Mouse (Mus musculus) forebrain, embryonic 16.5 days (tissue): ENCODE results near the gene Zfp575. TPM values are rescaled to one million over a fixed set of nuclear protein-coding genes. Genes with fewer than 3 reads are reported as not detected.
A peak's percentile ranks its signal among the peaks of the same experiment; 100 is the strongest.
"Not testable (repeated sequence)": the region's sequence is repeated elsewhere in the genome, so short reads cannot be mapped to it uniquely, and the experiment has no call there.

Experiments
- ATAC-seq: fragments of 200-750 bp; cut with Nextera tagmentation; 2 replicates; pipeline ENCODE4 v1.8.0; 2017; ENCODE audit warnings: mild to moderate bottlenecking, moderate library complexity
- H3K27ac ChIP-seq: fragments of 300-500 bp; sonication (generic); 2 replicates; pipeline ENCODE4 v1.5.1; 2014; ENCODE audit warnings: low read length, control low read depth
- H3K27me3 ChIP-seq: fragments of 300-500 bp; sonication (generic); replicated peaks from 2 replicates; pipeline ENCODE4 v1.6.1; 2014; ENCODE audit warnings: low read length; ENCODE audit not compliant: control insufficient read depth, insufficient read depth
- H3K36me3 ChIP-seq: fragments of 300-500 bp; sonication (generic); 2 replicates; pipeline ENCODE4 v1.6.1; 2014; ENCODE audit not compliant: control insufficient read depth, insufficient read depth
- H3K4me1 ChIP-seq: fragments of 300-500 bp; sonication (generic); replicated peaks from 2 replicates; pipeline ENCODE4 v1.6.1; 2014; ENCODE audit warnings: low read length; ENCODE audit not compliant: control insufficient read depth, insufficient read depth
- H3K4me2 ChIP-seq: fragments of 300-500 bp; sonication (generic); 2 replicates; pipeline ENCODE4 v1.6.1; 2014; ENCODE audit warnings: mild to moderate bottlenecking, low read length, control low read depth
- H3K4me3 ChIP-seq: fragments of 300-500 bp; sonication (generic); replicated peaks from 2 replicates; pipeline ENCODE4 v1.5.1; 2014; ENCODE audit warnings: mild to moderate bottlenecking, low read length, control low read depth
- H3K9ac ChIP-seq: fragments of 300-500 bp; sonication (generic); replicated peaks from 2 replicates; pipeline ENCODE4 v1.6.1; 2014; ENCODE audit warnings: low read depth, low read length, control low read depth
- H3K9me3 ChIP-seq: fragments of 300-500 bp; sonication (generic); 2 replicates; pipeline ENCODE4 v1.6.1; 2016; ENCODE audit warnings: low read length; ENCODE audit not compliant: control insufficient read depth
- WGBS: fragments of 180-500 bp; shearing (Covaris S2); extraction: QIAGEN DNeasy Blood & Tissue Kit; methylation state at CpG from one replicate; pipeline ENCODE4 v1.1.7; 2014; 5-methylcytosine and 5-hydroxymethylcytosine counted together
- polyA plus RNA-seq: library from polyadenylated mRNA; unstranded; fragments of >200 nt; fragmentation: Nextera tagmentation; extraction: Ambion mirVana; gene quantifications from 2 replicates; pipeline ENCODE4 v1.2.1, GENCODE M21; 2015

The Zfp575 gene
- polyA plus RNA-seq, 1 experiment from 2014 or later = 11.7 TPM

DNA sequence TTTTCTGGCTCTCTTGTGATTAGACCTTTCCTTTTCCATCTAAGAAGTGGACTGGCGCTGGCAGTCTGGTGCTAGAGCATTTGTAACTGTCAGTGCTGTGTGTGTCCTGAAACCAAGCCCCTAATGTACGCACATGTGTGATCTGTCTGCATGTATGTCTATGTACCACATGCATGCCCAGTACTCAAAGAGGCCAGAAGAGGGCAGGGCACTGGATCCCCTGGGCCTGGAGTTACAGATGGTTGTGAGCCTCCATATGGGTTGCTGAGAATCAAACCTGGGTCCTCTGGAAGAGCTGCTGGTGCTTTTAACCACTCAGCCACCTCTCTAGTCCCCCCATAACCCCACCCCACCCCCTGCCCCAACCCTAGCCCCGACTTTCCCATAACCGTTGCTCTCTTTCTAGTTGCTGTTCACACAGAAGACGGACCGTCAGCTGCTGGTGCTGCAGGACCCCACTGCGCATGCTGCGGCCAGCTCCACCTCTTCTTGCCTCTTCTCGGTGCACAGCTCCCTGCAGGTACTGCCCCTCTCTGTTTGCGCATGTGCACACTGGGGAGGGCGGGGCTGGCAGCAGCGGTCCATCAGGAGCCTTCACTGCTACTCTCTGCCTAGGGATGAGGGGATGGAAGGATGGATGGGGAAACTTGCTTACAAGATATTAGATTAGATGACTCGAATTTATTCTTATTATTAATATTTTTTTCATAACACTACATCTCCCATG lies 32.4 kb upstream of the Zfp575 start:
- no peaks in the 10 kb centered on the region for H3K4me1 ChIP-seq
- H3K4me2 ChIP-seq = no peak overlapping the region
- no peaks in the 10 kb centered on the region for H3K27me3 ChIP-seq
- no peak overlapping the region for H3K27ac ChIP-seq
- WGBS = 52% methylated on average over 13 of the region's 13 CpGs
- H3K9me3 ChIP-seq = no peaks in the 10 kb centered on the region
- no peak for ATAC-seq
- H3K9ac ChIP-seq = no peak overlapping the region
- no peak overlapping the region for H3K4me3 ChIP-seq
- H3K36me3 ChIP-seq = no peaks in the 10 kb centered on the region

DNA sequence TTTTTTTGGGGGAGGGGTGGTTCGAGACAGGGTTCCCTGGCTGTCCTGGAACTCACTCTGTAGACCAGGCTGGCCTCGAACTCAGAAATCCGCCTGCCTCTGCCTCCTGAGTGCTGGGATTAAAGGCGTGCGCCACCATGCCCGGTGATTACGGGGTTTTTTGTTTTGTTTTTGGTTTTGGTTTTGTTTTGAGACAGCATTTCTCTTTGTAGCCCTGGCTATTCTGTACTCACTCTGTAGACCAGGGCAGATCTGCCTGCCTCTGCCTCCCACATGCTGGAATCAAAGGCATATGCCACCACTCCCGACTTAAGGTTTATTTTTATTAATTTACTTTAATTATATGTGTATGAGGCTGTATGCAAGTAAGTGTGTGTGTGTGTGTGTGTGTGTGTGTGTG lies 30.9 kb upstream of the Zfp575 start:
- H3K27ac ChIP-seq, H3K9me3 ChIP-seq, H3K4me1 ChIP-seq, H3K36me3 ChIP-seq, H3K4me3 ChIP-seq, H3K9ac ChIP-seq, ATAC-seq, H3K4me2 ChIP-seq, H3K27me3 ChIP-seq: not testable (repeated sequence)
- 91% methylated on average over 8 of the region's 8 CpGs for WGBS

DNA sequence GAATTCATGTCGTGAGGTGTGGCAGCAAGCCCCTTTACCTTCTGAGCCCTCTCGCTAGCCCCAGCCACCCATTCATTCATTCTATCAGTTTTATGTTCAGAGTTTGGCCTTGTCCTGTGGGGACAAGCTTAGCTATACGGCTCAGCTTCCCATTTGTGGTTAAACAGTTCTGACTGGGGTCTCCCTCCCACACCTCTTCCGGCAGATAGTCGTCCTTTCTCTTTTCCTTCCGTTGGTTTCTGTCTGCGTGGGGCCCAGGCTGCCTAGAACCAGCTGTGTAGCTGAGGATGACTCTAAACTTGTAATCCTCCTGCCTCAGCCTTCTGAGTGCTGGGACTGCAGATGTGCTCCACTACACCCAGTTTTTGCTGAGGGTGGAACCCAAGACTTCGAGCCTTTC lies 30.3 kb upstream of the Zfp575 start:
- Histone ChIP-seq H3K36me3 (no peaks in the 10 kb centered on the region), H3K4me1 (no peaks in the 10 kb centered on the region), H3K4me3 (no peak overlapping the region), H3K27me3 (peaks cover 10% of the 10 kb centered on the region), H3K4me2 (no peak overlapping the region), H3K9ac (no peak overlapping the region), H3K9me3 (no peaks in the 10 kb centered on the region), H3K27ac (no peak overlapping the region)
- 82% methylated on average over 8 of the region's 8 CpGs for WGBS
- no peak for ATAC-seq

GRCm38 (mm10) chr7:24614816-24615215 lies 27.4 kb upstream of the Zfp575 start:
- H3K4me2 ChIP-seq = no peak overlapping the region
- ATAC-seq = no peak
- no peaks in the 10 kb centered on the region for H3K36me3 ChIP-seq
- H3K27ac ChIP-seq = no peak overlapping the region
- peaks cover 36% of the 10 kb centered on the region for H3K27me3 ChIP-seq
- no peaks in the 10 kb centered on the region for H3K9me3 ChIP-seq
- H3K9ac ChIP-seq = no peak overlapping the region
- peaks cover 16% of the 10 kb centered on the region for H3K4me1 ChIP-seq
- no peak overlapping the region for H3K4me3 ChIP-seq
- WGBS = 80% methylated on average over 13 of the region's 13 CpGs

DNA sequence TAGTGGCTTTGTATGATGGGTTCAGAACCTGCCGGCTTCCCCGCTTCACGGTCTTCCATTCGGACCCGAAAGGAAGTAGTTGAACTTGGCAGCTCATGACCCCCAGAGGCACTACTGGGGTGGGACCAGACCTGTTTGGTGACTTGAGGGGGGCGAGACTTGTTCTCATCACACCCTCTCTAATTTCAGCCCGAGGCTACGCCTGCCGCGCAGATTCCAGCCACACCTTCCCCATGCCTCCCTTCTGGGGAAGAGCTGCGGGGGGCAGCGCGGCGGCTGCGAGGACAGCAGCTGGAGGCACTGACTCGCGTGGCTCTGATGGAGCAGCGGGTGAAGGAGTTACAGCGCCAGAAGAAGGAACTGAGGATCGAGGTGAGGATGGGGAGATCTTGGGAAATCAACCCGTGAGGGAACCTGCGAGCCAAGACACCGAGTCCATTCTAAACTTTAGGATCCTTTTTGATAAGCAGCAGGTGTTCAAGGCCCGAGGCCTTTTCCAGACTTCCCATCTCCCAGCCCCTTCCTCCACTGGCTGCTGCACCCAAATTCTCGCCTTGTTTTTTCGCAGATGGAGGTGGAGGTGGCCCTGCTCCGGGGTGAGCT lies 25.0 kb upstream of the Zfp575 start:
- Histone ChIP-seq H3K4me1 (peaks cover 16% of the 10 kb centered on the region), H3K4me3 (0 out of 2 replicates have a peak overlapping the region, but pooled peaks have one; percentile 5), H3K36me3 (no peaks in the 10 kb centered on the region), H3K9ac (no peak overlapping the region), H3K4me2 (peak overlapping the region; percentile 11; the same call in 1 of the 2 replicates), H3K27ac (no peak overlapping the region), H3K9me3 (no peaks in the 10 kb centered on the region), H3K27me3 (peaks cover 38% of the 10 kb centered on the region)
- ATAC-seq = no peak
- 2% methylated on average over 27 of the region's 27 CpGs for WGBS

DNA sequence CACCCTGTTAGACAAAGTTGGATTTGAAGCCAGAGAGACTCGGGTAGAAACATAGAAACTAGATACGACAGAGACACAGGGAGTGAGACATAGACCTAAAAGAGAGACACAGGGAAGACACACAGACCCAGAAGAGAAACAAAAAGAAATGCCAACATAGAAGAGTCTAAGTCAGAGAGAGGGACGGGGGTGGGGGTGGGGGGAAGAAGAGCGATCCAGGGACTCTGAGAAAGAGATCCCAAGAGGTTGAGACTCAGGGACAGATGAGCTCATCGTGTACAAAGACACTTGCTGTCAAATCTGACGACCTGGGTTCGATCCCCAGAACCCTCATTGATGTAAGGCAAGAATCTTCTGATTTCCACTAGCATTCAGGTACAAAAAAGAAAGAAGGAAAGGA lies 24.3 kb upstream of the Zfp575 start:
- Histone ChIP-seq H3K4me3 (no peak overlapping the region; the same call in 1 of the 2 replicates), H3K9me3 (no peaks in the 10 kb centered on the region), H3K27ac (no peak overlapping the region), H3K27me3 (peaks cover 38% of the 10 kb centered on the region), H3K4me1 (peaks cover 16% of the 10 kb centered on the region), H3K9ac (no peak overlapping the region), H3K36me3 (no peaks in the 10 kb centered on the region), H3K4me2 (peak overlapping the region; percentile 49)
- no peak for ATAC-seq
- 16% methylated on average over 7 of the region's 7 CpGs for WGBS

DNA sequence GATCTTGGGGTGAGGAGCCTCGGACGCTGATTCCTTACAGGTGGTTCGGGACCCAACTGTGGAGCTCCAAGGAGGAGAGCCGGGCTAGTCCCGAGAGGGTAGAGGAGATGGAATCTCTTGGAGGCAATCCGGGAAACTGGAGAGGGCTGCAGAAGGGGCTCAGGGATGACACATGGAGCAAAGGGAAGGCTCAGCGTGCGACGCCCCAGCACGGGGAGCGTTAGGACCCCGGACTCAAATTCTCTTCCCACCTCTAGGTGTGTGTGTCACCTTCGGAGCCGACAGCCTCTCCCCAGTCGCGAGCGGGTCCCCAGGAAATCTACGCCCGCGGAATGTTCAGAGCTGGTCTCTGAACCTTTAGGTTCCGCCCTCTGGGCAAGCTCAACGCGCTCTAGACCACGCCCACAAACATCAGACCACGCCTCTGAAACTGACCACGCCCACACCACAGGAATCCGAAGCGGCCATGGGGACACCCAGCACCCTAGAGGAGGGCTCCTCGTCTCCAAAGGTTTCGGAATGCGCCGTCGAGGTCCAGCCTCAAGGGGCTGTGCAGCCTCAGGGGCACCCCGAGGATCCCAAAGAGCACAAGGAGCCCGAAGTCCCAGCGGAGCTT lies 23.5 kb upstream of the Zfp575 start:
- Histone ChIP-seq H3K27me3 (peaks cover 38% of the 10 kb centered on the region), H3K9ac (no peak overlapping the region), H3K9me3 (no peaks in the 10 kb centered on the region), H3K4me1 (peaks cover 16% of the 10 kb centered on the region), H3K36me3 (no peaks in the 10 kb centered on the region), H3K27ac (no peak overlapping the region), H3K4me3 (peak overlapping the region; percentile 33), H3K4me2 (peak overlapping the region; percentile 49)
- ATAC-seq = no peak; the same call in 1 of the 2 replicates
- under 1% methylated on average over 36 of the region's 36 CpGs for WGBS

GRCm38 (mm10) chr7:24610144-24610878 lies 22.9 kb upstream of the Zfp575 start, which contains the start of gene Phldb3:
Gene Phldb3, plus strand, starts transcription at chr7:24610763.
- H3K9me3 ChIP-seq = no peaks in the 10 kb centered on the region
- H3K4me1 ChIP-seq = peaks cover 16% of the 10 kb centered on the region
- no peak within 1 kb of the TSS for H3K9ac ChIP-seq
- H3K4me3 ChIP-seq = peak within 1 kb of the TSS; percentile 33
- H3K4me2 ChIP-seq = peak within 1 kb of the TSS; percentile 49
- H3K27me3 ChIP-seq = peaks cover 38% of the 10 kb centered on the region
- no peak for ATAC-seq
- H3K27ac ChIP-seq = no peak within 1 kb of the TSS
- 3% methylated on average over 26 of the region's 27 CpGs for WGBS
- H3K36me3 ChIP-seq = no peaks in the 10 kb centered on the region

GRCm38 (mm10) chr7:24608561-24608960 lies 21.1 kb upstream of the Zfp575 start:
- H3K9me3 ChIP-seq = no peaks in the 10 kb centered on the region
- ATAC-seq = no peak
- H3K36me3 ChIP-seq = no peaks in the 10 kb centered on the region
- H3K27me3 ChIP-seq = peaks cover 36% of the 10 kb centered on the region
- H3K27ac ChIP-seq = no peak overlapping the region
- H3K9ac ChIP-seq = no peak overlapping the region
- no peak overlapping the region for H3K4me2 ChIP-seq
- peaks cover 16% of the 10 kb centered on the region for H3K4me1 ChIP-seq
- WGBS = 74% methylated on average over 8 of the region's 8 CpGs
- no peak overlapping the region for H3K4me3 ChIP-seq
